Mouse (Mus musculus) granulocyte monocyte progenitor cell, adult 5-6 weeks (primary cell): ENCODE data around the gene Gpr18. TPM values are rescaled to one million over a fixed set of nuclear protein-coding genes. Genes with fewer than 3 reads are reported as not detected.

Experiments
- ATAC-seq: replicated peaks from 2 replicates; pipeline ENCODE4 v1.8.0; 2016; ENCODE audit warnings: mild to moderate bottlenecking, moderate TSS enrichment, inconsistent platforms; ENCODE audit not compliant: poor library complexity, severe bottlenecking
- total RNA-seq, 2 experiments: library from RNA; stranded (forward) in 1 of 2; stranded (reverse) in 1 of 2; fragments of 200-712, 200-1000 nt in 1 of 2; fragments of >200 nt in 1 of 2; fragmentation: Nextera tagmentation in 1 of 2; gene quantifications; 2 replicates each; pipeline ENCODE4 v1.2.3; 2014 to 2017

Gpr18 gene
- total RNA-seq, 2 experiments from 2014 or later, result 3.1 TPM; not detected in 1

DNA sequence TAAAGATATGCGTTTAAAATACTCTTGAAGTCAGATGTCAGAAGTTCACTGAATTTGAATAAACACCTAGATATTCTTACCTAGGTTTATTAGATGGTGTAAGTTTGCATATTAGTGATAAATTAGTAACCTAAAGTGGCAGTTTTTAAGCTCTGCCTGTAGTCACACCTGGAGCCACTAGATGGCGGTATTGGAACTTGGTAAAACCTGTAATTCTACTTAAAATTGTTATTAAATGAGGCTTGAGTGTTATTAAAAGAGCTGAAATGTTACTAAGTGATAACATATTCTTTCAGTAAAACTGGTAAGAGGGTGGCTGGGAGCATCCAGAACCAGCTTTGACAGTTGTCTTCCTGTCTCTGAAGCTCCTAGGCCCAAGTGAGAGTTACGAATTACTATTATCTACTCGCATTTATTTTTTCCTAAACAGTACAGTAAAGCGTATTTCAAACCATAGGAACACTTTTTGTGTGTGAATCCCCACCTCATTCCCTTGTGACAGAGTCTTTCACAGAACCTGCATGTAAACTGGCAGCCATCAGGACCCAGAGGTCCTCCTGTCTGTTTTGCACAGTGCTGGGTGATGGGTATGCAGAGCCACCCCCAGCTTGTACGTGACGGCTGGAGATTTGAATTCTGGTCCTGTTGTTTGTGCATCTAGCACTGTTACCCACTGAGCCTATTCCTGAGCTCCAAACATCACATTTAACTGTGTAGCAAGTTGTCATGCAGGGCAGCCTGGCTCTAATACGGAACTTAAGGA lies 13.0 kb upstream of the Gpr18 start:
- ATAC-seq, result peak; percentile 26

DNA sequence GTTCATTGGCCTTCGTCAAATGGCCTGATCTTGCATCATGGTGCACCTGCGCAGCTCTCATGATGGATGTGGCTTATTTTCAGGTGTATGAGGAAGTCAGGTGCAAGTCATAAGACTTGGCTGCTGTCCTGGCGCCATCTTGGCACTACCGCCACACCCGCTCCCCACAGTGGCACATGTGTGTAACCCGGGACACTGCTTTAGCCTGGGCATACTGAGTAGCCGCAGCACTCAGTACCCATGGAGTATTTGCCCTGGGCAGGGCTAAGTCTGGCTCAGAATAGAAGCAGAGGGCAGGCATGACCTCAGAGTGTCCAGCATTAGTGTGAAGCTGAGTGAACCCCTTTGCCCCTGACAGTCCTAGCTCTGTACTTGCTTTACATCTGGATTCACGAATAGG lies 11.9 kb upstream of the Gpr18 start:
- no peak for ATAC-seq

DNA sequence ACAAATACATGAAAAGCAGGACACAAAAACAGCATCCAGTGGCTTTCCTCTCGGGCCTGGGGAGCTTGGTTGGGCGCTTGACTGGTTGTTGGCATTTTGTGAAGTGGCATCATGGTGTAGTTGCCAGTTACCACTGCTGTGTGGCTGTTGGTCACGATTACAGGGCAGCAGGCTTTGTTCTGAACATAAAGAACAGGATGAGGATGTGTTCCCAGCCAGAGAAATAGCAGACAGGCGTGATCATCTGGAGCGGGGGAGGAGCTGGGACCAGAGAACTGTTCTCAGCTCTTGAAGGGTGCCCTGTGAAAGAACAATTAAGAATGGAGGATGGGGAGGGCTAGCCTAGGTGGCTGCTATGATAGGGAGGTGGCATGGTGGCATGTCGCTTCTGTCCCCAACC lies 11.3 kb upstream of the Gpr18 start:
- no peak for ATAC-seq

DNA sequence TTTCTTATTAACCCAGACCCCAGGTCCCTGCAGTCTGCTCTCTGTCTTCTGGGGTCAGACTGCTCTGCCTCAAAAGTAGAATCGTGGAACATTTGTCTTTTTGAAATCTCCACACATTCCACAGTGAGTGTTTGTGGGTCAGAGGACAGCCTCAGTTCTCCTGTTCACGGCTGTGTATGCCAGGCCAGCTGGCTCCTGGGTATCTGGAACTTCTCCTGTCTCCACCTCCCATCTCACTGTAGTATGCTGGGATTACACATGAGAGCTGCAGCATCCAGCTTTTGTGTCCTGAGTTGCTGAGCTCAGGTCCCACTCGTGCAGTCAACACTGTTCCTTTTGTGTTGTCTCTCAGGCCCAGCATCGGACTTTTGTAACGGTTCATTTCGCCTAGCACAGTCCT lies 9.3 kb upstream of the Gpr18 start:
- no peak for ATAC-seq

DNA sequence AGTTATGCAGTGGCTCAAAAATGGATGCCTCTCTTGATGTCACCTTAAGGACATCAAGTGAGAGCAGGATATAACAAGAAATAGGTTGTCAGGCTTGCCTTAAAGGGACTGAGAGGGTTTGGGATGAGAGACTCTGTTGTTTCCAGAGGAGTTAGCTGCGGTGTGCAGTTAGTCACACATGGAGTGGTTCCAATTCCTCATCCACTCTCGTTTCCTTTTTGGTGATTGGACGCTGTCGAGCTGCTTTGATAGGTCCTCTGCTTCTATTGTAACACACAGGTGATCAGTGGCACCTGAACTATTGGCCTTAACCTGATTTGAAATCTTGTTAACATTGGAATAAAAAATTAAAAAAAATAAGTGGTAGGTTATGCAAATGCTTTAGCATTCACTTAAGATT lies 7.2 kb upstream of the Gpr18 start:
- ATAC-seq, result peak; percentile 15

DNA sequence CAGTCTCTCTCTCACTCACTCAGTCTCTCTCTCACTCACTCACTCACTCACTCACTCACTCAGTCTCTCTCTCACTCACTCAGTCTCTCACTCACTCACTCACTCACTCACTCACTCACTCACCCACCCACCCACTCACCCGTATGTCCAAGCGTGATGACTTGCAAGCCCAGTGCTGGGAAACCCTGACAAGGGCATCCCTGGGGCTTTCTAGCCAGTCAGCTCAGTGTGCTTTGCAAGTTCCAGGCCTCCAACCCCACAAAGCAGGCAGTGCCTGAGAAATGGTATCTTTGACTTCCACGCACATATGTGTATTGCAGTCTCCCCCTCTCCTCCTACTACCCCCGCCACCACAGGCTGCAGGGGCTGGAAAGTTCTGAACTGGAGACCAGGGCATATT lies 6.4 kb upstream of the Gpr18 start:
- ATAC-seq, result no peak

DNA sequence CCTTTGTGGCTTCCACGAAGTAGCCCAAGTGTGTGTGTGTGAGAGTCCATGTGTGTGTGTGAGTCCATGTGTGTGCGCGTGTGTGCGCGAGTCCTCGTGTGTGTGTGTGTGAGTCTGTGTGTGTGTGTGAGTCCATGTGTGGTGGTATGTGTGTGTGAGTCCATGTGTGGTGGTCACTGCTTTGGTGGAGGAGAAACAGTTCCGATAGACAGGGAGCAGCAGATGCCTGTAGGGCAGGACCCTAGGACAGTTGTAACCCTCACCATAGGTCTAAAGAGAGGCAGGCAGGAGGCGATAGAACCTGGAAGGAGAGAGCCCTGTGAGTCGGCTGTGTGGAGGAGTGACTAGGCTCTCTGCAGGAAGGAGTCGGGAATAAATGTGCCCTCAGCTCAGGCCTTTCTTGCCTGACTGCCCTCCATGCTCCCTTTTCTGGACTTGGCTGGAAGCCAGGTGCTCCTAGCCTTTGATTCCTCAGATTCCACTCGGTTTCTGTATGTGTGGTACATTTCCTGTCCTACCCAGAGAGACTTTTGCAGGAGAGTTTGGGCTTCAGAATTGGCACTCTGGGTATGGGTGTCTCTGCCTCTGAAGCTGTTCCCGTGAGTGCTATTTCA lies 5.0 kb upstream of the Gpr18 start:
- ATAC-seq, result no peak

DNA sequence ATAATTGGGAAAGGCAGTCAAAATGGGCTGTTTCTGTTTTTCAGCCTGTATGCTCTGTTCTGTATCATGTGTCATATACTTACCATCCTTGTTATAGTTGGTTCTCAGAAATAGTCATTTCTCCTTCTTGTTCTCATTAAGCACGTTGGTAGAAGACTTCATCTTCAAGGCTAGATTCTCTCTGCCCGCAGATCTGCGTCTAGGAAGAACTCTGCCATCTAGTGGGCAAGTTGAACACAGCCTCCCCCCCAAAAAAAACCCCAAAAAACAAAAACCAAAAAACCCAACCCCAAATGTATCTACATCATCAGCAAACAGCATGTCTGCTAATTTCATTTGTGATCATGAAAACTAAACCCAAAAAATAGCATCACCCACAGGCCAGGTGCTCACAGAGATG lies 4.2 kb upstream of the Gpr18 start:
- 0 out of 2 replicates have a peak, but pooled peaks have one; percentile 23 for ATAC-seq

DNA sequence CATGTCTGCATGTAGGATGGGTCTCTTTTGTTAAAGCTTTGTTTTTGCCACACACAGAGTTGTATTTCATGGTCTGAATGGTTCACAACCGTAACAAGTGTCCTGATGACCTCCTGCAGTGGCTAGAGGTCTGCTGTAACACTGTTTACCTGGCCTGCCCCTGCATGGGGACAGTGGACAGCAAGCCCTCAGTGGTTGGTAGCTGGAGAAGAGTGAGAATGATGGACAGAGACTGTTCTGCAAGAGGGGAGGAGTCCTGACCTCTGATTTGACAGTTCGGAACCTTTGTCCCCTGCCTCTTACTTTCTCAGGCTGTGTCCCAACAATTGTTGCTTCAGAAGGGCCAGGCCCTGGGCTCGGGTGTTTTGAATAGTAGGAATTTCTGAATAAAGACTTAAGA lies 2.7 kb upstream of the Gpr18 start:
- no peak for ATAC-seq

DNA sequence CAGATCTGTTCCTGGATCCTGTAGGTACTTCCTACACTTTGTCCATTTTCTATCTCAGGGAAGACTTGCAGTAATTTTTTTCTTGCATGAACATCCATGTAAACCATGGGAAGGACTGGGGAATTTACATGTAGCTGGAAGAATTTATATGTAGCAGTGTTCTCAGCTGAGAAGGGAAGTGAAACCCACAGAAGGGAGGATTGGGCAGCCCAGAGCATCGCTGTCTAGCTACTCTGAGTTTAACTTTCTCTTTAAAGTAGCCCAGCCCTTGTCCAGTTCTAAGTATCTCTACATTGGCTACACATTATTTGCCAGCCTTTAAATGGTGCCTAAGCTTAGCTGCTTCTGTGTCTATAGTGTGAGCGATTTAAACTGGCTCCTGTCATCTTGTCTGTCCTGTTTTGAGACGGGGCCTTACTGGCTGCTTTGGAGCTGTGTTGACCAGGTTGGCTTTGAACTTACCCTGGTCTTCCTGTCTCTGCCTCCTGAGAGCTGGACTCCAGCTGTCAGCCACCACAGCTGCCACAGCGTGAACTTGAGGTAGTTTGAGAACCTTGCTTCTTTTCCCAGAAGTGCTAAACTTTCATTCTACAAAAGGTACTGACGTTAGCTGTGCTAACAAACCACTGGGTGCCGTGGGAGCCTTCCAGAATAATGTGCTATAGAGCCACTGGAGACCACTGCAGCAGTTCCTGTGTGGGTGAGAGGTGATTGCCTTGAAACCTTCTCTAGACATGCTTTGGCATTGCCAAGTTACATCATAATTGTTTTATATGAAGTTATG lies 922 bp upstream of the Gpr18 start:
- ATAC-seq, result peak; percentile 73

DNA sequence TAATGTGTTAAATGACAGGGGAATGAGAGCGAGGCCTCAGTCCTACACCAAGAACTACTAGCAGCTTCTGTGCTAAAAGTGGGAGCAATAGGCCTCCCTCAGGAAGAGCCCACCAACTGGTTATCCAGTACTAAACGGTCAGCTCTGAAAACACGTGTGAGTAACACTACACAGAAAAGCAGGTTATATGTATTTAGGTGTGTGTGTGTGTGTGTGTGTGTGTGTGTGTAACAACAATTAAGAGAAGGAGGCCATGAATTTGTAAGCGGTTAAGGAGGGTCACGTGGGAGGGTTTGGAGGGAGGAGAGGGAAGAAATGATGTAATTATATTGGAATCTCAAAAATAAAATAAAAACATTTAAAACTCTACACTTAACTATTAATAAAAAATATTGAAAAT lies 438 bp downstream of the Gpr18 start:
- no peak for ATAC-seq

DNA sequence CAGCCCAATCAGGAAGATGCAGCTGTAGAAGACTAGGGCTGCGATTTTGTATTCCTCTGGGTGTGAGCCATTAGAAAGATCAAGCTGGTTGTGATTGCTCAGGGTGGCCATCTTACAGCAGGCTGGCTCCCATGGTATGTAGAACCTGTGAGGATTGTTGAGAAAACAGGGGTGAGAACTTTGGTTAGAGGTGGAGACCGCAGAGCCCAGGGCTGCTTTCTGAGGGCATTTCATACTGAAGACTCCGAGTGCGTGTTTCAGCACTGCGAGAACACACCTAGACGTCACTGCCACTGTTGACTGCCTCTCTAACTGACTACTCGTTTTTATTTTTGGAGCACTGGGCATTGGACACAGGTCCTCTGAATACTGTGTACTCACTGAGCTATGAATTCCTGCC lies 3.1 kb downstream of the Gpr18 start:
- no peak for ATAC-seq

DNA sequence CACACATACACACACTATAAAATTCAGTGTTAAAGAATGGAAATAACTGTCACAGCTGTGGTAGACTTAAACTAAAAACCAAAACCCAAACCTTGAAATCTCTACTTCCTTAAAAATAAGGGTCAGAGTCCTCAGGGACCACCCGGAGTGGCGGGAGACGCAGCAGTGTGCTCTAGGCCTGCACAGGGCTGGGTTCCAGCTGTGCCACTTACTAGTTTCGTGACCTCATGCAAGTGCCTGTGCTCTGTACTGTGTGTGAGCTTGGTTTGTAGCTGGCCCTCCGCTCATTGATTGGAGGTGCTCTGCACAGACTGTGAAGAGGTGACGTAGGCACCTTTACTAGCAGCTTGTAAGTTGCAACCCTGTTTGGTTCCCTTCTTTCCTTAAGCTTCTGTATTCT lies 5.7 kb downstream of the Gpr18 start:
- peak; percentile 40 for ATAC-seq

DNA sequence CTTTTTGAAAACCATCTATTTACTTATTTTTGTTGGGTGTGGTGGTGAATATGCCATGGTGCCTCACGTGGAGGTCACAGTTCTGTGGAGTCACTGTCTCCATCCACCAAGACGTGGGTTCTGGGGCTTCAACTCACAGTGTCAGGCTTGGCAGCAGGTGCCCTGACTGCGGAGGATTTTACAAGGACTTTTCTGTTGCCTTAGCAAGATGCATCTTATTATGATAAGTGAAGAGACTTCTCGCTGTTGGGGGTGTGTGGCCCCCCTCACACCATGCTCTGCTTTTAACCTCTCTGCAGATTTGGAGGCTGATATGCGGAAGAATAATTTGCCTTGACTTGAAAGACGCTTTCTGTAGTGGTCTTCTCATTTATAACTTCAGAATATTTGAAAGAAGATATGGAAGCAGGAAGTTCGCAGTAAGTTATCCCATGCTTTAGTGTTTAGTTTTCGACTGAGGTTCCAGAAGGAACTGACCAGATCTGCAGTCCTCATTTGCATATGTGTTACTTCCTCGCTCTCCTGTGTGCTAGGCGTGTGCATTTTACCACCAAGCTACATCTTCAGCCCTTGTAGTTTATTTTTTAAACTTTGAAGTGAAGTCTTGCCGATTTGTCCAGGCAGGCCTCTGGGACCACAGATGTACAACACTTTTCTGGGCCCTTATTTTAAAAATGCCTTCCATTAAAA lies 8.4 kb downstream of the Gpr18 start:
- peak; percentile 60 for ATAC-seq

DNA sequence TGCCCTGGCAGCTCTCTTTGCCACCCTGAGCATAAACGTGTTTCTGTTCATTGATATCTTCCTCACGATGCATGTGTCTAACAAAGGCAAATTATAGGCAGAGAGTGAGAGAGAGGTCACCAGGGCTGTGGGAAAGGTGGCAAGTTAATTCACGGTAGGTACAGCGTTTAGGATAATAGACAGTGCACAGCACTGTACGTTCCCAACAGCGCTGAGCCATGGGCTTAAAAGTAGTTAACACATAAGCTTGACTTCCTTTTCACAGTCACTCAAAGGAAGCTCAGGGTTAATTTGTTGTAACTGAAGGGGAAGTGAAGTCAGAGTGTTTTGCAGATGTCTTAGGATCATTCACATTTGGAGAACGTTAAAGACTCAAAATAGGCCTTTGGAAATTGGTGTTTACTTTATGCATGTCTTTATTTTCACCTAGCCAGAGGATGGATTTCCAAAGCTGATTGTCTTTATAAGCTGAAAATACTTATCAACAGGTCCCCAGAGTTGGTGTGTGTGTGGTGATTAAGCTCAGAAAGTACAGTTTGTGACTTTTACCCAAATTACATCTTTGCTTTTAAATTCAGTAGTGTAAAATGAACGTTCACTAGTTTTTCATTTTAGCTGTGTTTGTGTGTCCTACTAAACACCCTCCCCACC lies 9.1 kb downstream of the Gpr18 start:
- ATAC-seq, result peak; percentile 62

DNA sequence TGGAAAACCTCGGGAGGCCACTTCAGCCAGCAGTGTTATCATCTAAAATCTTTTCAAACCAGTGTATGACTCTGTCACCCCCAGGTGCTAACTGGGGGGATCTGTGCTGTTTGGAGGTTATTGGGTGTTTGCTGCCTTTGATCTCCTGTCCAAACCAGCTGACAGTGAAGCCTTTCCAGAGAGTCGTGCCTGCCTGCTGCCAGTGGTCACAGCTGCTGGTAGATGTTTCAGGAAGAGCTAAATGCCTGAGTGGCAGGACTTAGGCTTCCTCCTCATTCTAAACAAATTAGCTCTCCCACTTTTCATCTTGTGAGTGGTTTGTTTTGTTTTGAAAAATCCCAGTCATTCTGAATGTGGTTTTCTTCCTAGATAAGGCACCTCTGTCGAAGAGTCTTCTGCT lies 10.8 kb downstream of the Gpr18 start:
- no peak for ATAC-seq

DNA sequence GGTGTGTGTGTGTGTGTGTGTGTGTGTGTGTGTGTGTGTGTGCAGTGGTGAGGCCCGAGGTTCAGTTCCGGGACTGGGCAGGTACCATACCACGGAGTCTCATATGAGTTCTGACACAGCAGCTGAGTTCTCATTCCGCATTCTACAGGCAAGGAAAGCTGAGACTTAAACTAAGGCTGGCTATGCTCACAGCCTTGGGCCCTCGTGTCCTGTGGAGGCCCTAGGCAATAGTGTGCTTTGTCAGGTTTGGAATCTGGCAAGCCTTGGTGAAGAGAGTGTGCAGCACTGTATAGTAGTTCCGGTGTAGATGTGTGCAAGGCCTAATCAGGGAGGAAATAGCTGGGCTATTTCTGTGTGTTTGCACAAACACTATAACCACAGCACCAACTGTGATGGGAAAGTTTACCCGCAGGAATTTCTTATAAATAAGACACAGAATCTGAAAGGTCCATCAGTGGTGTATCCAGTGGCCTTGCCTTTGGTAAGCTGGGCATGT lies 12.2 kb downstream of the Gpr18 start:
- ATAC-seq, result peak; percentile 43

DNA sequence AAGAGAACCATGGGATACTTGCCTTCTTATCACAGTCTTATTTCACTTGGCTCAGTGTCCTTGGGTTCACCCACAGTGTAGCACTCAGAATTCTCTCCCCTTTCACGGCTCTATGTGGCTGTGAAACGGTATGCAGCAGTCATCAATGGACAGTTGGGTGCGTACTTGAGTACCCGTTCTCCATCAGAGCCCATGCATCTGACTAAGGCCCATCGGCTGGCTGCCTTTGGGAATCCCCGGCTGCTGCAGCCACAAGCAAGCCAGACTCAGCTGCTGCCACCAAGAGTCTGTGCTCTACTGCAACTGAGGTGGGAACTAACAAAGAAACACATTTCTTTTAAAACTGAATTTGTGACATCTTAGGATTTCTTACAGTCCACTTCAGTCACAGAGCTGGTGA lies 14.1 kb downstream of the Gpr18 start:
- no peak for ATAC-seq

DNA sequence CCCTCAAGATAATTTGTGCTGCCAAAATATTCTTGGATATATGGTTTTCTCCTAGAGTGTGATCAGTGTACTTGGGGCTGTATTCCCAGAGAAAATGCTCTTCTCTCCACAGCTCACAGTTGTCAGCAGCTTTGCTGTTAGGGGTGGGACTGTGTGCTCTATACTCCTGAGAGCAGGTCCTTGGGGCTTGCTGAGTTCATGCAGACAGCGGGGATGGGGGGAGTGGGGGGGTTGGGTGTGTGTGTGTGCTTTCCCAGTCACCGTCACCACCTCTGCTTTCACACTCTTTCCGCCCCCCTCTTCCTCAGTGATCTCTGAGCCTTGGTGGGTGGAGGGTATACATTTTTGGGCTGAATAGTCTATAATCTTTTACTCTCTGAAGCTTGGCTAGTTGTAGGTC lies 16.5 kb downstream of the Gpr18 start:
- ATAC-seq, result no peak

DNA sequence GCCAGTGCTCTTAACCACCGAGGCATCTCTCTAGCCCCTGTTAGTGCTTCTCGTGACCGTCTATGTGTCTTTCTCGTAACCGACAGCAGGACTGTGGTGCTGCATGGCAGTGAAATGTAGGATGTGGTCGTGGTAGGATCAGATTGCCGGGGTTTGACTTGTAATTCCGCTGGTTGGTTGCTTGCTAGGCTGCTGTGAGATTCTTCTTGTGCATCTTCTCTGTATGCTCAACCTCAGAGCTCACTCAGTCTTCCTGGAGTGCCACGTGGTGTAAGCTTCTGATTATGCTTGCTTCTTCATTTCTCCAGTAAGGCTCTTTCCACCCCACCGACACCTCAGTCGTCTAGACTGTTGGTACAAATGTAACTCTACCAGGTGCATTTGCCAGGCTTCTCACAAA lies 17.1 kb downstream of the Gpr18 start:
- peak; percentile 31 for ATAC-seq
